Mouse (Mus musculus) ovary, adult 18-20 months (tissue): Measurements from ENCODE around the gene Cfap126.
A peak's percentile ranks its signal among the peaks of the same experiment; 100 is the strongest.
"Not testable (repeated sequence)": the region's sequence is repeated elsewhere in the genome, so short reads cannot be mapped to it uniquely, and the experiment has no call there.

Source experiments
- DNase-seq: peaks from one replicate; pipeline ENCODE4 v3.0.0; 2022; ENCODE audit warnings: low spot score, mixed read lengths

The Cfap126 gene

GRCm38 (mm10) chr1:171124398-171124797 lies 10.7 kb downstream of the Cfap126 start:
- no peak for DNase-seq

DNA sequence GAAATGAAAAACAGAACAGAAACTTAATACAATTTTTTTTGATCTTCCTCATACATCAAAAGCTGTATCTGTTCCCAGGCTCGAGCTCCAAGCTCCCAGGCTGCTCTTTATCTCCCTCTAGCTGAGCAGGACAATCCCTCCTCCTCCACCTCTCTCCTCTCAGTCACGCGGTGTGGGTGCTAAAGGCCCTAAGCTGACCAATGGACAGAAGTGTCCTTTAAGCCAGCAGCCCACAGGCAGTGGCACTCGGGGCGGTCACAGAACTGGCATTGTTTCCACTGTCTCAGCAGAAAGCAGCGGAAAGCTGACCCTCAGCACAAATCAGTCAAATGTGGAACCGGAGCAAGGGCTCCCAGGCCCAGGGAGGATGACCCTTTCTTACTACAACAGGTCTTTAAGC lies 15.5 kb downstream of the Cfap126 start:
- DNase-seq = no peak

GRCm38 (mm10) chr1:171130971-171131370 lies 17.3 kb downstream of the Cfap126 start:
- no peak for DNase-seq

GRCm38 (mm10) chr1:171135600-171135999 lies 21.9 kb downstream of the Cfap126 start:
- DNase-seq = no peak

GRCm38 (mm10) chr1:171137486-171138155 lies 23.9 kb downstream of the Cfap126 start:
- not testable (repeated sequence) for DNase-seq

DNA sequence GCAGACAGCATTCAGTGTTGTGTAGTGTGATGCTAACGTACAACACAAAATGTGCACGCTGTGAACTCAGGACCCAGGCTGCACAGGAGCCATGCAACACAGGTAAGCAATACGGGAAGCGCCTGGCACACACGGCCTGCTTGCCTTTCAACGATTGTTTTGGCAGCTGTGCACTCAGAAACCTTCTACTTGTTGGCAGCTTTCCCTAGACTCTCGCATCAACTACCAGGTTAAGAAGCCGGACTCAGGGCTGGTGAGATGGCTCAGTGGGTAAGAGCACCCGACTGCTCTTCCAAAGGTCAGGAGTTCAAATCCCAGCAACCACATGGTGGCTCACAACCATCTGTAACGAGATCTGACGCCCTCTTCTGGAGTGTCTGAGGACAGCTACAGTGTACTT lies 29.3 kb downstream of the Cfap126 start:
- not testable (repeated sequence) for DNase-seq

DNA sequence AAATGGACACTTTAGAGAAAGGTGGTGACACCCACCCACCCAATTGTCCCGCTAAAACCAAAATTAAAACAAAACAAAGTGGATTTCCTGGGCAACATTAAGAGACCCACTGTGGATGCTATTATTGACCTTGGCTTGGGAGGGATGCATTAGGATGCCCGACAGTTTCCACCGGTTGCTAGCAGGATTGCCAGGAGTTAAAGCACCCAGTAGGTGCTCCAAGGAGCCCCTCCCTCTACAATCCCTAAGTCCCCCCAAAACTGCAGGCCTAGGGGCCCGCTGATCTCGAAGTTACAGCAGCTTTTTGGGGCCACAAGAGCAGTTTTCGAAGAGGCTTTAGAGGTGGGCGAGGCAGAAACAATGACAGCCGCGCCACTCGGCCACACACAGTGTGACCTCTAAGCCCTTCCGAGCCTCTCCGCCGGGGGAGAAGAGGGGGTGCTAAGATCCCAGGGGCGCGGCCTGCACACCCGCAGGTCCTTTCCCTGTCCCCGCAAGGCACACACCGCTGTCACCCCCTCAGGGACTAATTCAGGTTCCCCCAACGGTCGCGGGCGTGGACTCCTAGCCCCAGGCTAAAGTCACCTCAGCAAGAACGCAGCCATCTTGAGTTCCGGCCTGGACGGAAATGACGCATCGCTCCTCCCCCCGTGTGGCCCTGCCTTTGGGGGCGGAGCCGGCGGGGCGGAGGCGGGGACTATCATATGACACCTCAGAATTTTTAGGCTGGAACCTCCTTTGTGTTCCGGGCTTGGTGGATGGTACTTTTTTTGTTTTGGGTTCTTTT lies 36.4 kb downstream of the Cfap126 start, which contains the start of the genes Sdhc and Mpz:
Sdhc (minus strand) TSS at position 630 of the 787 bp plus-strand sequence.
Mpz (plus strand) TSS at position 738 of the 787 bp plus-strand sequence.
- peak; percentile 89 for DNase-seq

GRCm38 (mm10) chr1:171150838-171151391 lies 37.2 kb downstream of the Cfap126 start:
- DNase-seq = no peak

GRCm38 (mm10) chr1:171151966-171152365 lies 38.2 kb downstream of the Cfap126 start:
- DNase-seq = no peak

DNA sequence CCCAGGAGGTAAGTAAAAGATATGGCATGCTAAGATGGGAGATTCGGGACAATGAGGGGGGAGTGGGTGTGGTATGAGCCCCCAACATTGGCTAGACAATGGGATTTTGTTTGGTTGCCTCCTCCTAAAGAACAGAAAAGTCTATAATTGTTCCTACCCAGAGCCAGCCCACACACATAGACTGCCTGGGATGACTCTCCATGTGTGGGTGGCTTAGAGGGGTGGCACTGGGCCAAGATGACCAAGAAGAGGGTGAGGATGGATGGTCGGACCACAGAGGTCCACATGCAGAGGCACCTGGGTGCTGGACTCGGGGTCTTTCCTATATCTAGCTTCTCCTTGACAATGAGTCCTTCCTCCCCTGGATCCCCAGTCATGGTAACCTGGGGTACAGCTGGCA lies 42.9 kb downstream of the Cfap126 start:
- DNase-seq = no peak

GRCm38 (mm10) chr1:171157965-171158364 lies 44.2 kb downstream of the Cfap126 start:
- DNase-seq = no peak

- DNase-seq = peak; percentile 17
Measured at GRCm38 (mm10) chr1:171159485-171159975, 45.8 kb downstream of the Cfap126 start.

GRCm38 (mm10) chr1:171162526-171162925 lies 48.8 kb downstream of the Cfap126 start:
- DNase-seq = peak; percentile 31

GRCm38 (mm10) chr1:171164258-171164657 lies 50.5 kb downstream of the Cfap126 start:
- no peak for DNase-seq

DNA sequence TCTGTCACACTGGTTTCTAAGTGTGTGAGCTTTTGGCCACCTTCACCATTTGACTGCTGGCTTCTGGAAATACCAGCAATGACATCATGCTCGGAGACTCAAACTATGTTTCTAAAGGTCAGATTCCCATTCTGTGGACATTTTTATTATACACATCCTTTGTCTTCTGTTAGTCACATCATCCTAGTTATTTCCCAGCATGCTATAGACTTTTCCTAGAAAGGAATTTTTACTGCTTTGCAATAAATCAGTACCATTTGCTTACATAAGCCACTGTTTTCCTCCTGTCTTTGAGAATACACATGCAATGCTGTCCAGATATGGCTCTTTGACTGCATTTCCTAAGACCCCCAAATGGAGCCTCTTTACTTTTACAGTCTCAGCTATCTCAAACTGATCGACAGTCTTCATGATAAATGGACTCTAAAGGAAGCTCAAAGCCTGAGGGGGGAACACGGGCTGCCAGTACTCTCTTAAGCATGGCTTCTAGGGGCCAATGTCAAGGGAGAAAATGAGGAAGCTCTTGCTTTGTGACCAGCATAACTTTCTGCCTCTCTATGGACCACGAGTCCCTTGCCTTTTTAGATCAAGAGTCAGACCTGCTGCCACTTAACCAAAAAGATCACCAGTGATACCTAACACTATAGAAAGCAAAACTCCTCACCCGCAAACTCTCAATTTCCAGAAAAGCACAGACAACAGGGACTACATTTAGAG lies 52.1 kb downstream of the Cfap126 start:
- no peak for DNase-seq

- no peak for DNase-seq
Measured at GRCm38 (mm10) chr1:171168906-171169305, 55.2 kb downstream of the Cfap126 start.

GRCm38 (mm10) chr1:171169913-171170312 lies 56.2 kb downstream of the Cfap126 start:
- DNase-seq = no peak

GRCm38 (mm10) chr1:171171138-171171537 lies 57.4 kb downstream of the Cfap126 start:
- no peak for DNase-seq

GRCm38 (mm10) chr1:171172779-171173178 lies 59.1 kb downstream of the Cfap126 start:
- DNase-seq = no peak
